Mouse (Mus musculus) G1E (cell line): ENCODE results near the gene Gm49405. TPM values are rescaled to one million over a fixed set of nuclear protein-coding genes. Genes with fewer than 3 reads are reported as not detected.
"Not testable (repeated sequence)": the region's sequence is repeated elsewhere in the genome, so short reads cannot be mapped to it uniquely, and the experiment has no call there.

Experiments used
- ATAC-seq: 2 replicates; pipeline ENCODE4 v1.8.0; 2016; ENCODE audit warnings: mild to moderate bottlenecking; ENCODE audit not compliant: insufficient number of reproducible peaks, poor library complexity, low FRiP score, severe bottlenecking; ENCODE audit errors: extremely low read depth
- DNase-seq: peaks from one replicate; pipeline ENCODE4 v3.0.0; 2012; ENCODE audit warnings: low spot score
- H3K27me3 ChIP-seq: 2 replicates; pipeline ENCODE4 v1.6.1; 2012; ENCODE audit warnings: mild to moderate bottlenecking, low read length, inconsistent platforms; ENCODE audit not compliant: insufficient read depth
- H3K36me3 ChIP-seq: replicated peaks from 2 replicates; pipeline ENCODE3; 2012; ENCODE audit warnings: mild to moderate bottlenecking, inconsistent platforms
- H3K4me1 ChIP-seq: 2 replicates; pipeline ENCODE4 v1.6.1; 2012; ENCODE audit warnings: low read depth, low read length, inconsistent platforms, mixed read lengths; ENCODE audit not compliant: insufficient read depth
- H3K4me3 ChIP-seq: 2 replicates; pipeline ENCODE4 v1.5.1; 2012; ENCODE audit warnings: low read depth, mild to moderate bottlenecking, inconsistent platforms, low read length, moderate library complexity, mixed read lengths
- H3K9me3 ChIP-seq: replicated peaks from 2 replicates; pipeline ENCODE4 v1.6.1; 2012; ENCODE audit warnings: inconsistent platforms
- CTCF ChIP-seq: IDR thresholded peaks from 2 replicates; pipeline ENCODE4 v1.5.1; 2012; ENCODE audit warnings: low read depth, low read length, inconsistent platforms, mixed read lengths
- GATA1 ChIP-seq: IDR thresholded peaks from 2 replicates; pipeline ENCODE4 v1.6.1; 2012; ENCODE audit warnings: borderline replicate concordance, low read length, inconsistent platforms, mixed read lengths
- GATA2 ChIP-seq: IDR thresholded peaks from 2 replicates; pipeline ENCODE4 v1.6.1; 2012; ENCODE audit warnings: low read depth, low read length, inconsistent platforms, borderline replicate concordance
- POLR2AphosphoS5 ChIP-seq: IDR thresholded peaks from 2 replicates; pipeline ENCODE4 v1.6.1; 2012; ENCODE audit warnings: low read depth, low read length, inconsistent platforms; ENCODE audit not compliant: insufficient replicate concordance
- TAL1 ChIP-seq: conservative IDR thresholded peaks from 2 replicates; pipeline ENCODE4 v1.6.1; 2012; ENCODE audit warnings: low read depth, low read length, inconsistent platforms, mixed read lengths
- polyA plus RNA-seq: library from polyadenylated mRNA; stranded (reverse); fragments of >175 nt; gene quantifications from 2 replicates; pipeline ENCODE4 v1.2.3, GENCODE M21; 2012
- total RNA-seq, 2 experiments: library from RNA; stranded (forward) in 1 of 2; stranded (reverse) in 1 of 2; fragments of 200-1000 nt in 1 of 2; fragments of >200 nt in 1 of 2; fragmentation: Nextera tagmentation in 1 of 2; gene quantifications; 2 replicates each; pipeline ENCODE4 v1.2.3; 2014 to 2017

Gene Gm49405
- total and polyA plus RNA-seq, 3 experiments, result 1.7 to 4.7 (median 3.2) TPM

DNA sequence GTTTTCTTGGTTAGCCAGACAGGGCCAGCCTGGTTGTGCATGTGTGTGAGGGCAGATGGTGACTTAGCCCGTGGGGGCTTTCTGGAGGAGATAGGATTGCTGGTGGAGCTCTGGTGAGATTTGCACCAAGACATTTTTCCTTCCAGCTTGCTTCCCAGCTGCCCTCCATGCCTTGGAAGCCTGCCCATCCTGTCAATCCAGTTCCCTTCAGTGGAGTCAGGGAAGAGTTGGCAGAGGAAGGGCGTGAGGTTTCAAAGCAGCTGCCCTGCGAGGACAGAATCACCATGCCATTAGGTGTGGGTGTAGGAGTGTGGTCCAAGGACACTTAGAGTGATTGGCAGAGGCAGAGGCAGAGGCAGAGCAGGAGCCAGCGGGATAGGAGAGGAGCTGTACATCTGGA lies 42.0 kb upstream of the Gm49405 start, which contains the start of gene Aldh3b3:
TSS of gene Aldh3b3 (plus strand) at position 176 of the 400 bp plus-strand sequence.
- H3K27me3 ChIP-seq, result peaks cover 22% of the 10 kb centered on the region; the same call in 1 of the 2 replicates
- H3K4me1 ChIP-seq, result no peaks in the 10 kb centered on the region
- H3K9me3 ChIP-seq, result no peaks in the 10 kb centered on the region; the same call in 1 of the 2 replicates
- no peak for TF ChIP-seq POLR2AphosphoS5
- TF ChIP-seq GATA1, result no peak
- TF ChIP-seq TAL1, result no peak
- TF ChIP-seq GATA2, result no peak
- TF ChIP-seq CTCF, result no peak
- no peak for ATAC-seq
- H3K4me3 ChIP-seq, result no peak within 1 kb of the TSS
- H3K36me3 ChIP-seq, result no peaks in the 10 kb centered on the region
- no peak for DNase-seq

DNA sequence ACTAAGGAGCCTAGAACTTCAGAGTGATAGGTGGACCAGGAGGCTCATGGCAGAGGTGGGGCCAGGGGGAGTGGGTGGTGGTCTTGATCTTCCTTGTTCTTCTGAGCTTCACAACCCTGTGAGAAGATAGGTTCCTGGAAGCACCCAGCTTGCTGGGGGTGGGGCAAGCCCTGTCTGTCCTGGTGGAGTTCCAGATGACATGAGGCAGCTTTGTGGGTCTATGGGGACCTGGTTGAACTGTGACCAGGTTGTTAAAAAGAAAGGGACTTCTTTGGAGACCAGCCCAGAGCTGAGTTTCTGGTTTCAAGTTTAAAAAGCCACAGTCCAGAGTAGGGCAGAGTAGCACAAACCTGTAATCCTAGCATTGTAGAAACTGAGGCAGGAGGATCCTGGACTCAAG lies 41.4 kb upstream of the Gm49405 start:
- no peaks in the 10 kb centered on the region for H3K4me1 ChIP-seq
- H3K36me3 ChIP-seq, result no peaks in the 10 kb centered on the region
- no peak for DNase-seq
- no peak overlapping the region for H3K4me3 ChIP-seq
- H3K27me3 ChIP-seq, result peaks cover 22% of the 10 kb centered on the region; the same call in 1 of the 2 replicates
- no peaks in the 10 kb centered on the region; the same call in 1 of the 2 replicates for H3K9me3 ChIP-seq
- TF ChIP-seq GATA2, result no peak
- no peak for TF ChIP-seq TAL1
- TF ChIP-seq GATA1, result no peak
- TF ChIP-seq CTCF, result no peak
- no peak for TF ChIP-seq POLR2AphosphoS5
- no peak for ATAC-seq

DNA sequence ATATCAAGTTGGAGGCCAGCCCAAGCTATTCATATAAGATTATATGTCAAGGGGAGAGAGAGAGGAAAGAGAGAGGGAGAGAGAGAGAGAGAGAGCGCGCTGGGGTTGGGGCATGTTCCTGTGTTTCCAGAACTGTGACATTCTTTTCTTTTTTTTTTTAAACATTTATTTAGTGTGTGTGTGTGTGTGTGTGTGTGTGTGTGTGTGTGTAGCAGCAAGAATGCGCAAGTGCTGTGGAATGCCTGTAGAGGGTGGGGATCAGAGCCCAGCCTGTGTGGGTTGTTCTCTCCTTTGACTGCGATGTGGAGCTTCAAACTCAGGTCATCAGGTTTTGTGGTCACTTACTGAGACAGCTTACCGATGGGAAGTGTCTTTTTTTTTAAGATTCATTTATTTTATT lies 40.2 kb upstream of the Gm49405 start:
- ATAC-seq (no peak), DNase-seq (no peak)
- Histone ChIP-seq H3K9me3 (no peaks in the 10 kb centered on the region; the same call in 1 of the 2 replicates), H3K36me3 (no peaks in the 10 kb centered on the region), H3K4me1 (no peaks in the 10 kb centered on the region), H3K27me3 (peaks cover 16% of the 10 kb centered on the region; the same call in 1 of the 2 replicates), H3K4me3 (no peak overlapping the region)
- no peak for TF ChIP-seq POLR2AphosphoS5
- no peak for TF ChIP-seq CTCF
- no peak for TF ChIP-seq GATA2
- TF ChIP-seq GATA1, result no peak
- TF ChIP-seq TAL1, result no peak

DNA sequence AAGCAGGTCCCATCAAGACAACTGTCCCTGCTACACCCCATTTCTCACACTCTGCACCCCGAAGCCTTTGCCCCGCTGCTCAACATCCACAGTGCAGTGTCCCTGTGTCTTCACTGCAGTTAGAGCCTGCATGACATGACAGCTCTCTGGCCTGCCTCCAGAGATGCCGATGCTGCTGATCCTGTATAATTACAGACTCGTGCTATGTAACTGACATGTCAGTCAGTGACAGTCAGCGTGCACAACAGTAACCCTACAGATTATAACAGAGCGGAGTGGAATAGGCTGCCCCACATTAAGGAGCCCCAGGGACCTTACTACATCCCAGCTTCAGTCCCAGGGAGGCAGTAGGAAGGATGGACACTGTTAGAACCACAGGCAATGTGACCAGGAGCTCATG lies 38.6 kb upstream of the Gm49405 start:
- H3K4me3 ChIP-seq, H3K9me3 ChIP-seq, ATAC-seq, DNase-seq, H3K4me1 ChIP-seq, H3K36me3 ChIP-seq: not testable (repeated sequence)
- H3K27me3 ChIP-seq, result peaks cover 17% of the 10 kb centered on the region; the same call in 1 of the 2 replicates

DNA sequence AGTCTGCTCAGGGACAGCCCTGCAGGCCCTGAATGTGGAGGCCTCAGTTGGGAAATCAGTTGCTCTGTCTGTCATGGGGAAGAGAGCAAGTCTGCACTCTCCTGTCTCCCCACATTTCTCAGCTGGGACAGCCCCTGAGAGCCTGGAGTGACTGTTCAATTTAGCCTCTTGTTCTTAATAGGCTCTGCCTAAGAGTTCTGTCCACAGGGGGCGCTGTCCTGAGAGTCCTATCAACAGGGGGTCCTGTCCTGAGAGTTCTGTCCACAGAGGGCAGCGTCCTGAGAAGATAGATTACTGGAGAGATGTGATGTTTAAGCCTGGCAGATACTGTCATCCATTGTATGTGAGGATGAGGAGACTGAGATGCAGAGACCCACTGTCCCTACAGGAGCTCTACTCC lies 38.0 kb upstream of the Gm49405 start:
- Histone ChIP-seq H3K36me3 (no peaks in the 10 kb centered on the region), H3K27me3 (peaks cover 20% of the 10 kb centered on the region; the same call in 1 of the 2 replicates), H3K9me3 (no peaks in the 10 kb centered on the region; the same call in 1 of the 2 replicates), H3K4me1 (no peaks in the 10 kb centered on the region), H3K4me3 (no peak overlapping the region)
- TF ChIP-seq CTCF, result no peak
- no peak for TF ChIP-seq GATA1
- no peak for TF ChIP-seq TAL1
- no peak for TF ChIP-seq POLR2AphosphoS5
- no peak for TF ChIP-seq GATA2
- ATAC-seq, result no peak
- no peak for DNase-seq

DNA sequence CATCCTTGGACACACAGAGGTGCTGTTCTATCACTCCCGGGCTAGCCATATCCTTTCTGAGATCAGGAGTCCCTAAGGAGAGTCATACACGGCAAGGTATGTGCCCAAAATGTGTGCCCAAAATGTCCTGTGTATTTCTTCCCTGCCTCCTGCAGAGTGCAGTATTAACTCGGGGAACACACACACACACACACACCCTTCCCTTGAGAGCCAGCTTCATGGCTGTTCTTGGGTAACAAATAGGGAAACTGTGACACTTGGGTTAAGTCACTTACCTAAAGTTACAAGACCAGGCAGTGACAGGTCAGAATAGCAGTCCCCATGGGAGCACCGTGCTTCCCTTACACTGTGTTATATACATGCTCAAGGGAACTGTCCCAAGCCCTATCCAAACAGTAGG lies 36.4 kb upstream of the Gm49405 start:
- no peak overlapping the region for H3K4me3 ChIP-seq

More for the DNA sequence above, 36.4 kb upstream of the Gm49405 start:
- Histone ChIP-seq H3K9me3 (no peaks in the 10 kb centered on the region; the same call in 1 of the 2 replicates), H3K36me3 (no peaks in the 10 kb centered on the region), H3K4me1 (no peaks in the 10 kb centered on the region), H3K27me3 (peaks cover 25% of the 10 kb centered on the region; the same call in 1 of the 2 replicates)
- ATAC-seq (no peak), DNase-seq (no peak)
- TF ChIP-seq POLR2AphosphoS5 (no peak), CTCF (no peak), GATA1 (no peak)
